Mouse (Mus musculus): ENCODE data around the gene 4921536K21Rik.
A peak's percentile ranks its signal among the peaks of the same experiment; 100 is the strongest.

Gene 4921536K21Rik

GRCm38 (mm10) chr11:3910513-3911310, 15.8 kb upstream of the 4921536K21Rik start:
- DNase-seq = no peak

GRCm38 (mm10) chr11:3909236-3909635, 14.3 kb upstream of the 4921536K21Rik start:
- no peak for DNase-seq

- DNase-seq = no peak
These were observed 10.5 kb upstream of the 4921536K21Rik start for GRCm38 (mm10) chr11:3905446-3905845.

- DNase-seq = no peak
These were observed 9.8 kb upstream of the 4921536K21Rik start for GRCm38 (mm10) chr11:3904673-3905072.

GRCm38 (mm10) chr11:3903046-3903445, 8.1 kb upstream of the 4921536K21Rik start:
- no peak for DNase-seq

GRCm38 (mm10) chr11:3902516-3902915, 7.6 kb upstream of the 4921536K21Rik start:
- no peak for DNase-seq

- DNase-seq = no peak
These were observed 5.4 kb upstream of the 4921536K21Rik start for GRCm38 (mm10) chr11:3900296-3900695.

GRCm38 (mm10) chr11:3895933-3896332, 1.0 kb upstream of the 4921536K21Rik start:
- DNase-seq = no peak

GRCm38 (mm10) chr11:3895458-3895857, 560 bp upstream of the 4921536K21Rik start:
- peak; percentile 27 for DNase-seq

- DNase-seq = no peak
These were observed 928 bp downstream of the 4921536K21Rik start for GRCm38 (mm10) chr11:3893970-3894369.

- DNase-seq = no peak
These were observed 7.6 kb downstream of the 4921536K21Rik start for GRCm38 (mm10) chr11:3887331-3887730.

- no peak for DNase-seq
These were observed 11.2 kb downstream of the 4921536K21Rik start for GRCm38 (mm10) chr11:3883711-3884110.

GRCm38 (mm10) chr11:3879836-3880235, 15.1 kb downstream of the 4921536K21Rik start:
- peak; percentile 83 for DNase-seq

- DNase-seq = no peak
These were observed 16.2 kb downstream of the 4921536K21Rik start for GRCm38 (mm10) chr11:3878660-3879059.

GRCm38 (mm10) chr11:3876419-3876818, 18.5 kb downstream of the 4921536K21Rik start:
- no peak for DNase-seq

GRCm38 (mm10) chr11:3864343-3864742, 30.6 kb downstream of the 4921536K21Rik start:
- DNase-seq = peak; percentile 30

GRCm38 (mm10) chr11:3863454-3864112, 31.3 kb downstream of the 4921536K21Rik start, which contains the start of gene Osbp2:
Osbp2 (minus strand) TSS chr11:3863903.
- DNase-seq = peak; percentile 85

- DNase-seq = no peak
These were observed 32.0 kb downstream of the 4921536K21Rik start for GRCm38 (mm10) chr11:3862661-3863453.

GRCm38 (mm10) chr11:3860361-3860760, 34.5 kb downstream of the 4921536K21Rik start:
- no peak for DNase-seq

GRCm38 (mm10) chr11:3859778-3860177, 35.1 kb downstream of the 4921536K21Rik start:
- DNase-seq = no peak

GRCm38 (mm10) chr11:3857902-3858301, 37.0 kb downstream of the 4921536K21Rik start:
- DNase-seq = no peak

GRCm38 (mm10) chr11:3855846-3856245, 39.1 kb downstream of the 4921536K21Rik start:
- no peak for DNase-seq

GRCm38 (mm10) chr11:3854156-3854555, 40.7 kb downstream of the 4921536K21Rik start:
- DNase-seq = no peak

Measured in embryo, embryonic 11 days (tissue).